Mouse (Mus musculus) intestine, embryonic 14.5 days (tissue): Measurements from ENCODE around the gene Sox12. TPM values are rescaled to one million over a fixed set of nuclear protein-coding genes. Genes with fewer than 3 reads are reported as not detected.

ENCODE experiments used
- ATAC-seq: fragments of 200-750 bp; cut with Nextera tagmentation; replicated peaks from 2 replicates; pipeline ENCODE4 v1.8.0; 2017; ENCODE audit warnings: low read depth, moderate number of reproducible peaks, moderate TSS enrichment, moderate library complexity; ENCODE audit not compliant: low FRiP score, low TSS enrichment
- DNase-seq: peaks from one replicate; pipeline ENCODE4 v3.0.0-alpha.2; 2018; ENCODE audit warnings: low spot score
- H3K27ac ChIP-seq: fragments of 300-500 bp; sonication (generic); 2 replicates; pipeline ENCODE4 v1.5.1; 2014; ENCODE audit warnings: low read depth, mild to moderate bottlenecking, control low read depth
- H3K27me3 ChIP-seq: fragments of 300-500 bp; sonication (generic); replicated peaks from 2 replicates; pipeline ENCODE4 v1.6.1; 2014; ENCODE audit warnings: low read length, control low read depth; ENCODE audit not compliant: control insufficient read depth, insufficient read depth
- H3K36me3 ChIP-seq: fragments of 300-500 bp; sonication (generic); 2 replicates; pipeline ENCODE4 v1.6.1; 2014; ENCODE audit warnings: low read length, control low read depth; ENCODE audit not compliant: control insufficient read depth, insufficient read depth
- H3K4me1 ChIP-seq: fragments of 300-500 bp; sonication (generic); replicated peaks from 2 replicates; pipeline ENCODE4 v1.6.1; 2014; ENCODE audit warnings: low read length, control low read depth, mixed read lengths; ENCODE audit not compliant: control insufficient read depth, insufficient read depth
- H3K4me2 ChIP-seq: fragments of 300-500 bp; sonication (generic); 2 replicates; pipeline ENCODE4 v1.6.1; 2014; ENCODE audit warnings: low read length
- H3K4me3 ChIP-seq: fragments of 300-500 bp; sonication (generic); 2 replicates; pipeline ENCODE4 v1.5.1; 2014; ENCODE audit warnings: low read depth, low read length, control low read depth, mixed read lengths
- H3K9ac ChIP-seq: fragments of 300-500 bp; sonication (generic); 2 replicates; pipeline ENCODE4 v1.6.1; 2014; ENCODE audit warnings: mild to moderate bottlenecking, low read length
- H3K9me3 ChIP-seq: fragments of 300-500 bp; sonication (generic); 2 replicates; pipeline ENCODE4 v1.6.1; 2016; ENCODE audit warnings: low read length, control low read depth; ENCODE audit not compliant: control insufficient read depth
- WGBS: fragments of 180-500 bp; shearing (Covaris S2); extraction: QIAGEN DNeasy Blood & Tissue Kit; methylation state at CpG from one replicate; pipeline ENCODE4 v1.1.7; 2014; 5-methylcytosine and 5-hydroxymethylcytosine counted together
- polyA plus RNA-seq: library from polyadenylated mRNA; unstranded; fragments of >200 nt; fragmentation: Nextera tagmentation; extraction: Ambion mirVana; gene quantifications from 2 replicates; pipeline ENCODE4 v1.2.1, GENCODE M21; 2014

Gene Sox12
- polyA plus RNA-seq, 1 experiment from 2014 or later = 13.2 TPM

DNA sequence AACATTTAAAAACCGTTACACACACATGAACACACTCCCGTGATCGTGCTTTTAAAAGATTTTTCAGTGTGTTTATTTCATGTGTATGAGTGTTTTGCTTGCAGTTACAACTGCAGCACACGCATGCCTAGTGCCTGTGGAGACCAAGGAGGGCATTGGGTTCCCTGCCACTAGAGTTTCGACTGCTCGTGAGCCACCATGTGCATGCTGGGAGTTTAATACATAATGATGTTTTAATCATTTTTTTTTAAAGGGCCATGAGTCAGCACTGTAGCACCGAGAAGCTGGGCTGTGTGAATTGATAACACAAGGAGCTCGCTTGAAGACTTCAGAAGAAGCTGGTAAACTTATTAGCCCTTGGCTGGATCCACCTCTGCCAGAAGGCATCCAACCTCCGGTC, 24.3 kb downstream of the Sox12 start:
- Histone ChIP-seq H3K9ac (no peak overlapping the region), H3K4me1 (peaks cover 16% of the 10 kb centered on the region; the same call in 1 of the 2 replicates), H3K27me3 (0 out of 2 replicates have a peak, but pooled peaks cover 6% of the 10 kb centered on the region), H3K4me3 (no peak overlapping the region), H3K9me3 (no peaks in the 10 kb centered on the region), H3K4me2 (no peak overlapping the region), H3K36me3 (no peaks in the 10 kb centered on the region), H3K27ac (no peak overlapping the region)
- WGBS = 77% methylated on average over 9 of the region's 9 CpGs
- no peak for ATAC-seq
- no peak for DNase-seq

DNA sequence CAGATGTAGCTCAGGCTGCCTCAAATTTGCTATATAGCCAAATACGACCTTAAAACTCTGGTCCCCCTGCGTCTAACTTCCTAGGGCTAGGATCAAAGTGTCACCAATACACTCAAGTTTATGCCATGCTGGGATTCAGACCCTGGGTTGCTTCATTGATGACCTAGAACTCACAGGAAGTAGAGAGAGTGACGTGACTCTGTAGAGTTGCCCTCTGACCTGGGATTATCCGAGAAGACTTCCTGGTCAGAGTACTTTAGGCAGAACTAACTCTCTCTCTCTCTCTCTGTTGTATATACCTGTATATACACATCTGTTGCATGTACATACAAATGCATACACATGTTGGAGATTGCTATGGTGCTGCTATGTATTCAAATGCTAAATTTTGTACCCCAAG, 25.2 kb downstream of the Sox12 start:
- Histone ChIP-seq H3K27ac (no peak overlapping the region), H3K4me2 (no peak overlapping the region), H3K27me3 (0 out of 2 replicates have a peak, but pooled peaks cover 6% of the 10 kb centered on the region), H3K9me3 (no peaks in the 10 kb centered on the region), H3K36me3 (no peaks in the 10 kb centered on the region), H3K9ac (no peak overlapping the region), H3K4me3 (no peak overlapping the region), H3K4me1 (peaks cover 16% of the 10 kb centered on the region; the same call in 1 of the 2 replicates)
- DNase-seq (no peak), ATAC-seq (no peak)
- 64% methylated on average over 4 of the region's 4 CpGs for WGBS

DNA sequence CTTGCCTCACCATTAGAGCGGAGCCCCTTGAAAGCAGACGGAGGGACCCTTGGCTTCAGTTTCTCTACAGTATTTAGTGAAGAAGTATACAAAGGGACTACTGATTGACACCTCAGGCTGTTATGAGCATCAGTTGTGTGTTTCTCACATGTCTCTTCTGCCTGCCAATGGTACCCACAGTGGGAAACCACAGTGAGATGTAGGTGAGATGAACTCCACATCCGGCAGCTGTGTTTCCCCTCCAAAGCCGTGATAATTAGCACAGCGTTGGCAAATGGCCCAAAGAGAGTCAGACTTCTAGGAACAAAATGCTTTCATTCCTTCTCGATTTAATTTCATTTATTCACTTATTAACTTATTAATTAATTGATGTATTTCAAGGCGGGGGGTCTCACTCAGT, 25.8 kb downstream of the Sox12 start:
- H3K4me1 ChIP-seq = peaks cover 16% of the 10 kb centered on the region; the same call in 1 of the 2 replicates
- no peak overlapping the region for H3K27ac ChIP-seq
- DNase-seq (no peak), ATAC-seq (no peak)
- 84% methylated on average over 7 of the region's 7 CpGs for WGBS
- H3K4me3 ChIP-seq = no peak overlapping the region
- H3K4me2 ChIP-seq = no peak overlapping the region
- no peaks in the 10 kb centered on the region for H3K36me3 ChIP-seq
- H3K9ac ChIP-seq = no peak overlapping the region
- no peaks in the 10 kb centered on the region for H3K9me3 ChIP-seq
- 0 out of 2 replicates have a peak, but pooled peaks cover 6% of the 10 kb centered on the region for H3K27me3 ChIP-seq

DNA sequence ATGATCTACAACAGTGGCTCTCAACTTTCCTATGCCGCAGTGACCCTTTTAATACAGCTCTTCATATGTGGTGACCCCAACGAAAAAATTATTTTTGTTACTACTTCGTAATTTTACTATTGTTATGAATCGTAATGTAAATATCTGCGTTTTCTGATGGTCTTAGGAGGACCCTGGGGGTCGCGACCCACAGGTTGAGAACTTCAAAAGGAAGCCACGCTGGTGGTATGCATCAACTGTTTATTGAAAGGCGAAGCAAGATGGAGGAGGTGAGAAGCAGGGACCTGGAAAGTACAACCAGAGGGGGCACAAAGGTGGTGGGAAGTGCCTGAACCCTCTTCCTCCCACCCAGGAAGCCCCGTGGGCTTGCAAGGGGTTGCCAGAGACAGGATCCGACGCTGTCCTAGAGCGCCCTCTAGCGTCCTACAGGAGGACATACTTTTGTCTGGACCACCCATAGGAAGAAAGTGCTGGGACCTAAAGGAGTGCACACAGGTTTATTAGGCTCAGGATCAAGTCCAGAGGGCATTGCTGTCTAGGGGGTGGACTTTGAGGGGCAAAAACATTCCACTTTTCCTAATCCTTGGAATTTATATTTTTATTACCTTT, 29.2 kb downstream of the Sox12 start:
- Histone ChIP-seq H3K27ac (no peak overlapping the region), H3K36me3 (no peaks in the 10 kb centered on the region), H3K9me3 (no peaks in the 10 kb centered on the region), H3K4me3 (no peak overlapping the region), H3K4me2 (no peak overlapping the region), H3K9ac (no peak overlapping the region), H3K27me3 (no peaks in the 10 kb centered on the region), H3K4me1 (no peaks in the 10 kb centered on the region)
- ATAC-seq (no peak; the same call in 1 of the 2 replicates), DNase-seq (peak; percentile 71)
- 29% methylated on average over 14 of the region's 14 CpGs for WGBS

DNA sequence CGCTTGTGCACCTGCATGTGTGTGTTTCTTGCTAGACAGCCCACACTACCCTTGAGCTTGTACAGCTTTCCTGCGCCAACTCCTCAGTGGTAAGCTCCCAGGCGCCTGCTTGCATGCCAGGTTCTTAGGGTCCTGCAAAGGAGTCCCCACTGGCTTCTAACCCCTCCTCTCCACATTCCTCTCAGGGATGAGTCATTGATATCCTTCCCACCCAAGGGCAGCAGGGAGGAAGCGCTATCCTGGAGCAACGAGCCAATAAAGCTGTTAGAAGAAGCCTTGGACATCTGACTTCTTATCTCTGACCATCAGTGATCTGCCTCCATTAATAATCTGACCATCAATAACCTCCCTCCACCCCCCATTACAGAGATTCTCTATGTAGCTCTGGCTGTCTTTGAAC, 29.9 kb downstream of the Sox12 start:
- ATAC-seq = no peak
- WGBS = 55% methylated on average over 5 of the region's 5 CpGs
- no peaks in the 10 kb centered on the region for H3K27me3 ChIP-seq

DNA sequence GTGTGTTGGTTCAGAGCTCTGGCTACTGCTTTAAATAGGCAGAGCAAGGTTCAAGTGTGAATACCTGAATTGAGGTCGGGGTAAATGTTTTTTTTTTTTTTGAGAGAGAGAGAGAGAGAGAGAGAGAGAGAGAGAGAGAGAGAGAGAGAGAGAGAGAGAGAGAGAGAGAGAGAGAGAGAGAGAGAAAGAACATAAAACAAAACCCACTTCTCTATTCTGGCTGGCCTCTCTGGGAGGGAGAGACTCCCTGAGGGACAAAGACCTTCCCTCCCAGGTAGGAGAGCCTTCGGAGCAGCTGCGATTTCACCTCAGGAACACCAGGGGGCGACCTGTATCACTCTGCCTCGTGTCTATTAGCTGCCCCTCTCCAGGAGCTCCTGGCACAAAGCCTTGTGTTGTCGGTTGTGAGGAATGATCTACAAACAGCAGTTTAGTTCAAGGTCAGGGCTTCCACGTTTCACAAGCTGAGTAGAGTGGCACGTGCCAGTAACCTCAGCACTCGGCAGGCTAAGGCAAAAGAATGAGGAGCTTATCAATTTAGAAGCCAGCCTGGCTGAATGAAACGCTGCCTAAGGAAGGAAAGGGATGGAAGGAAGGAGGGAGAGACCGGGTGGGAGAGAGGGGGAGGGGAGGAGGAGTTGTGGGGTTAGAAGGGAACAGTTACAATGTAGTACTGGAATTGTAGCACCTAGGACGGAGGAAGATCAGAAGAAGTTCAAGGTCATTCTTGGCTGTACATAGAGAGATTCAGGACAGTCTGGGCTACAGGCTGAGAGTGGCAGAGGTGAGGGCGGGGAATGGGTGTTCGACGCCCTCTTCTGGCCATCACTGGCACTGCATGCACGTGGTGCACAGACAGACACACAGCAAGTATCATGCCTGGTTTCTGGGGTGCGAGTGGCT, 34.4 kb downstream of the Sox12 start:
- DNase-seq (peak; percentile 89), ATAC-seq (peak; percentile 47)
- H3K27ac ChIP-seq = no peak overlapping the region
- H3K9me3 ChIP-seq = no peaks in the 10 kb centered on the region
- H3K27me3 ChIP-seq = no peaks in the 10 kb centered on the region
- H3K4me2 ChIP-seq = peak overlapping the region; percentile 42
- H3K4me3 ChIP-seq = peak overlapping the region; percentile 16; the same call in 1 of the 2 replicates
- WGBS = 9% methylated on average over 17 of the region's 17 CpGs
- H3K9ac ChIP-seq = 0 out of 2 replicates have a peak overlapping the region, but pooled peaks have one; percentile 7
- 0 out of 2 replicates have a peak, but pooled peaks cover 3% of the 10 kb centered on the region for H3K4me1 ChIP-seq
- no peaks in the 10 kb centered on the region for H3K36me3 ChIP-seq

More for the DNA sequence above, 29.9 kb downstream of the Sox12 start:
- no peak overlapping the region for H3K4me2 ChIP-seq
- H3K4me1 ChIP-seq = no peaks in the 10 kb centered on the region
- H3K27ac ChIP-seq = no peak overlapping the region
- no peak overlapping the region for H3K9ac ChIP-seq
- H3K4me3 ChIP-seq = no peak overlapping the region
- no peaks in the 10 kb centered on the region for H3K9me3 ChIP-seq
- DNase-seq = no peak
- no peaks in the 10 kb centered on the region for H3K36me3 ChIP-seq

DNA sequence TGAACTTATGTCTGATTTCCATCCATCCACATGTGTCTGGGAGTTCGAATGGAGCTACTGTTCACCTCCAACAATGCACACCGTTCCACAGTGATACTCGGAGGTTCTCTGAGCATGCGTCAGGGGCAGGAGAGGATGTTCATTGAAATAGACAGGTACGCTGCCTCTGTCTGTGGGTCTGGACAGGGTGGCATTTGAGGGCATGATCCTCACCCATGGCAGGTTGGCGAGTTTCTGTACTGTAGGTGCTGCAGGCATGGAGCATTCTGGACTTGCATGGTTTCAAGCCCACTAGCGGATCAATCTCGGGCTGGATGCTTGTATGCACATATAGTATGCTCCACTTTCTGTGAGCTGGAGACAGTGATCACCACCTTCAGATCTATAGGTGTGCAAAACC, 36.7 kb downstream of the Sox12 start:
- Histone ChIP-seq H3K4me2 (no peak overlapping the region), H3K9me3 (no peaks in the 10 kb centered on the region)

DNA sequence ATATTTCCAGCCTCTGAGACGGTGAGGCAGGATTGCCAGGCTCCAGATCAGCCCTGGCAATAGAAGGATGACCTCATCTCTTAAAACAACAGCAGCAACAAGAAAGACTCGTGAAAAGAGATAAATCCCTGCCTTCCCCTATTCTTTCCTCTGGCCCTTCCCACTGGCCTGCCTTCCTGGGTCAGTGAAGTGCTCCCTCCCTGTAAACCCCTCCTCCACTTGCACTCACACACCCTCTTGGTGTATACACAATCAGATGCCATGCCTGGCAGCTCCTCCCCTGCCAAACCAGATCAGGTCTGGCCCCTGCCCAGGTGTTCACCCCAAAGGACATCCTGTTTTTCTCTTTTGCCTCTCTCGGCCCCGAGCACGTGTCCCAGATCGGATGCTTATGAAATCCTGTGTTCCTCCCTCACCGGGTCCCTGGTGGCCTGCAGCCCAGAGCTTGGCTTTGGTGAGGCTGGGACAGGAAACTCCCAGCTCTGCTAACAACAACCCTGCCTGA, 37.5 kb downstream of the Sox12 start:
- DNase-seq (no peak), ATAC-seq (no peak)
- H3K4me3 ChIP-seq = no peak overlapping the region
- H3K9ac ChIP-seq = no peak overlapping the region
- no peaks in the 10 kb centered on the region for H3K9me3 ChIP-seq
- WGBS = 37% methylated on average over 7 of the region's 7 CpGs
- H3K27ac ChIP-seq = no peak overlapping the region
- no peaks in the 10 kb centered on the region for H3K27me3 ChIP-seq
- 0 out of 2 replicates have a peak, but pooled peaks cover 3% of the 10 kb centered on the region for H3K4me1 ChIP-seq
- H3K36me3 ChIP-seq = no peaks in the 10 kb centered on the region
- H3K4me2 ChIP-seq = no peak overlapping the region

More for the DNA sequence above, 36.7 kb downstream of the Sox12 start:
- 0 out of 2 replicates have a peak, but pooled peaks cover 3% of the 10 kb centered on the region for H3K4me1 ChIP-seq
- ATAC-seq (no peak), DNase-seq (no peak)
- no peak overlapping the region for H3K27ac ChIP-seq
- H3K36me3 ChIP-seq = no peaks in the 10 kb centered on the region
- H3K4me3 ChIP-seq = no peak overlapping the region
- no peaks in the 10 kb centered on the region for H3K27me3 ChIP-seq
- WGBS = 89% methylated on average over 8 of the region's 8 CpGs
- H3K9ac ChIP-seq = no peak overlapping the region
